8 mouse cellular contexts compared by ENCODE assay signal in genomic region chr13:67830911-67831336, GRCm38 (mm10). TPM values are rescaled to one million over a fixed set of nuclear protein-coding genes. Genes with fewer than 3 reads are reported as not detected.
DNase-seq lines count a peak whose midpoint lies in the region; ATAC-seq lines count a peak whose summit lies in the region.

Gene Gm10037 (plus strand): TSS chr13:67831106.

- H3K9ac ChIP-seq in intestine, embryonic 15.5 days, result peak within 1 kb of the TSS; percentile 44; the same call in 1 of the 2 replicates

- no peaks in the 10 kb centered on the region for H3K27me3 ChIP-seq in intestine, embryonic 15.5 days (replicated peaks)

- H3K4me1 ChIP-seq in intestine, embryonic 15.5 days (replicated peaks), result no peaks in the 10 kb centered on the region

- peak; percentile 88 for ATAC-seq in intestine, embryonic 15.5 days

- peak within 1 kb of the TSS; percentile 51 for H3K4me3 ChIP-seq in intestine, embryonic 15.5 days (replicated peaks)

- H3K27ac ChIP-seq in intestine, embryonic 15.5 days, result no peak within 1 kb of the TSS

- H3K36me3 ChIP-seq in intestine, embryonic 15.5 days, result no peaks in the 10 kb centered on the region

- DNase-seq in adrenal gland, adult (ENCODE audit: inconsistent age in 2 of 2, low spot score in 1 of 2), result peak; percentile 51 to 90
- peak; percentile 71 to 76 for DNase-seq in cerebellum, postnatal 25 days
- peak; percentile 73 to 84 for DNase-seq in frontal cortex, postnatal 36 days (ENCODE audit: low spot score in 2 of 2)
- peak; percentile 48 to 74 for DNase-seq in left cerebral cortex, adult 9 months (ENCODE audit: low spot score in 2 of 2)
- DNase-seq in lung, postnatal 4 days, result peak; percentile 22 to 60
- DNase-seq in retina, embryonic 14.5 days (ENCODE audit: low spot score), result peak; percentile 70
- peak; percentile 40 for DNase-seq in urinary bladder, postnatal 25 days (ENCODE audit: low spot score)

- 2% methylated on average over 14 of the region's 14 CpGs for whole genome bisulfite sequencing in intestine, embryonic 15.5 days

- no peaks in the 10 kb centered on the region for H3K9me3 ChIP-seq in intestine, embryonic 15.5 days

- H3K4me2 ChIP-seq in intestine, embryonic 15.5 days (replicated peaks), result peak within 1 kb of the TSS; percentile 71

RNA-seq across cellular contexts. Expression of gene Gm10037, which starts in this region (rescaled TPM):
- 2.1 and 2.2 TPM in 2 replicates for polyA plus RNA-seq in intestine, embryonic 15.5 days (2015; fragmentation: Nextera tagmentation; extraction: Ambion mirVana)
